Mouse (Mus musculus) adrenal gland, adult 2 months (tissue): ENCODE results near the gene Ppp1r3g. TPM values are rescaled to one million over a fixed set of nuclear protein-coding genes. Genes with fewer than 3 reads are reported as not detected.

Source experiments
- DNase-seq: peaks from one replicate; pipeline ENCODE4 v3.0.0; 2021
- polyA plus RNA-seq: library from polyadenylated mRNA; depleted of rRNA; stranded (reverse); fragments of >200 nt; gene quantifications from 2 replicates; pipeline ENCODE4 v1.2.3, GENCODE M21; 2012; rRNA removed
- total RNA-seq, 2 experiments: library from RNA; stranded (reverse); gene quantifications; 2 replicates each; pipeline ENCODE4 v1.2.3; 2021

The Ppp1r3g gene
- total and polyA plus RNA-seq, 3 experiments, result 0.10 to 2.1 (median 0.58) TPM

- DNase-seq, result peak; percentile 33
Observed at GRCm38 (mm10) chr13:35995231-35995630, 36.6 kb downstream of the Ppp1r3g start.

GRCm38 (mm10) chr13:35995696-35996426 lies 37.2 kb downstream of the Ppp1r3g start:
- DNase-seq, result peak; percentile 58

GRCm38 (mm10) chr13:35997606-35998005 lies 39.0 kb downstream of the Ppp1r3g start:
- no peak for DNase-seq

- DNase-seq, result no peak
Observed at GRCm38 (mm10) chr13:36000798-36001197, 42.2 kb downstream of the Ppp1r3g start.

GRCm38 (mm10) chr13:36009981-36010380 lies 51.3 kb downstream of the Ppp1r3g start:
- no peak for DNase-seq

GRCm38 (mm10) chr13:36015636-36016035 lies 57.0 kb downstream of the Ppp1r3g start:
- DNase-seq, result no peak

- DNase-seq, result no peak
Observed at GRCm38 (mm10) chr13:36018017-36018416, 59.4 kb downstream of the Ppp1r3g start.

GRCm38 (mm10) chr13:36019309-36020274 lies 61.0 kb downstream of the Ppp1r3g start:
- DNase-seq, result peak; percentile 62

Other genes starting within 250 kb of the Ppp1r3g start
- gene Rpp40, start 52.5 kb upstream of the Ppp1r3g start, total RNA-seq, result 10 to 100 TPM; 17.9 to 18.3 TPM
- 3.9 and 4.2 TPM in 2 replicates for gene Rpp40, start 52.5 kb upstream of the Ppp1r3g start, polyA plus RNA-seq
- 100 to 1,000 TPM in 1 of 2 experiments, 10 to 100 TPM in 1; 87.8 to 121 TPM for gene Fars2, start 158.6 kb downstream of the Ppp1r3g start, total RNA-seq
- 61.9 and 73.5 TPM in 2 replicates for gene Fars2, start 158.6 kb downstream of the Ppp1r3g start, polyA plus RNA-seq
- gene Lyrm4, start 158.7 kb downstream of the Ppp1r3g start, total RNA-seq, result 10 to 100 TPM; 21.0 to 27.3 TPM
- gene Lyrm4, start 158.7 kb downstream of the Ppp1r3g start, polyA plus RNA-seq, result 12.2 and 13.3 TPM in 2 replicates